Mouse (Mus musculus) bone marrow macrophage, adult 2 months (primary cell): Measurements from ENCODE around the gene Rhob. TPM values are rescaled to one million over a fixed set of nuclear protein-coding genes. Genes with fewer than 3 reads are reported as not detected.

Experiments used
- H3K27ac ChIP-seq: 2 replicates; pipeline ENCODE4 v1.5.1; 2012; ENCODE audit warnings: low read depth, low read length; ENCODE audit not compliant: insufficient read depth
- H3K4me1 ChIP-seq: 2 replicates; pipeline ENCODE4 v1.6.1; 2012; ENCODE audit warnings: low read length; ENCODE audit not compliant: control insufficient read depth, insufficient read depth
- H3K4me3 ChIP-seq: 2 replicates; pipeline ENCODE4 v1.5.1; 2012; ENCODE audit warnings: mild to moderate bottlenecking, low read length, moderate library complexity; ENCODE audit not compliant: insufficient read depth
- CTCF ChIP-seq: IDR thresholded peaks from 2 replicates; pipeline ENCODE4 v1.5.1; 2012; ENCODE audit warnings: low read depth, mild to moderate bottlenecking, low read length, moderate library complexity
- POLR2A ChIP-seq: IDR thresholded peaks from 2 replicates; pipeline ENCODE4 v1.6.1; 2012; ENCODE audit warnings: mild to moderate bottlenecking, low read depth, low read length, borderline replicate concordance
- polyA plus RNA-seq: library from polyadenylated mRNA; stranded (reverse); fragments of >200 nt; gene quantifications from 2 replicates; pipeline ENCODE4 v1.2.4, GENCODE M21; 2012; ENCODE audit not compliant: missing spikeins, insufficient read depth, insufficient read length

Gene Rhob
- polyA plus RNA-seq, 1 experiment: 50.1 TPM

GRCm38 (mm10) chr12:8450639-8451038 lies 49.2 kb downstream of the Rhob start:
- peaks cover 29% of the 10 kb centered on the region for H3K4me1 ChIP-seq
- no peak for TF ChIP-seq CTCF
- TF ChIP-seq POLR2A: no peak
- no peak overlapping the region for H3K27ac ChIP-seq
- H3K4me3 ChIP-seq: no peak overlapping the region

- Histone ChIP-seq H3K27ac (no peak overlapping the region), H3K4me1 (peaks cover 28% of the 10 kb centered on the region), H3K4me3 (no peak overlapping the region)
- no peak for TF ChIP-seq CTCF
- TF ChIP-seq POLR2A: no peak
Measured at GRCm38 (mm10) chr12:8450028-8450427, 49.8 kb downstream of the Rhob start.

Other genes starting within 250 kb of the Rhob start
- gene Gdf7, start 198.1 kb downstream of the Rhob start, polyA plus RNA-seq: not detected in 2 replicates
- gene Hs1bp3, start 186.6 kb downstream of the Rhob start, polyA plus RNA-seq: 29.8 and 33.4 TPM in 2 replicates
- not detected in 2 replicates for gene Slc7a15, start 99.1 kb upstream of the Rhob start, polyA plus RNA-seq
- gene Pum2, start 174.1 kb upstream of the Rhob start, polyA plus RNA-seq: 90.6 and 99.6 TPM in 2 replicates